Mouse (Mus musculus): ENCODE measurements around the gene Fkrp. TPM values are rescaled to one million over a fixed set of nuclear protein-coding genes. Genes with fewer than 3 reads are reported as not detected.

The Fkrp gene
- total RNA-seq (2021), result 10 to 100 TPM; 41.8 to 44.7 TPM

- DNase-seq, result peak; percentile 59 to 61
Observed at GRCm38 (mm10) chr7:16816475-16817122, at the start of gene Fkrp. Gene Fkrp, minus strand, starts transcription at chr7:16816732.

- no peak for DNase-seq
Observed at GRCm38 (mm10) chr7:16859902-16860651, 43.5 kb upstream of the Fkrp start.

GRCm38 (mm10) chr7:16858336-16858735, 41.8 kb upstream of the Fkrp start:
- no peak for DNase-seq

DNA sequence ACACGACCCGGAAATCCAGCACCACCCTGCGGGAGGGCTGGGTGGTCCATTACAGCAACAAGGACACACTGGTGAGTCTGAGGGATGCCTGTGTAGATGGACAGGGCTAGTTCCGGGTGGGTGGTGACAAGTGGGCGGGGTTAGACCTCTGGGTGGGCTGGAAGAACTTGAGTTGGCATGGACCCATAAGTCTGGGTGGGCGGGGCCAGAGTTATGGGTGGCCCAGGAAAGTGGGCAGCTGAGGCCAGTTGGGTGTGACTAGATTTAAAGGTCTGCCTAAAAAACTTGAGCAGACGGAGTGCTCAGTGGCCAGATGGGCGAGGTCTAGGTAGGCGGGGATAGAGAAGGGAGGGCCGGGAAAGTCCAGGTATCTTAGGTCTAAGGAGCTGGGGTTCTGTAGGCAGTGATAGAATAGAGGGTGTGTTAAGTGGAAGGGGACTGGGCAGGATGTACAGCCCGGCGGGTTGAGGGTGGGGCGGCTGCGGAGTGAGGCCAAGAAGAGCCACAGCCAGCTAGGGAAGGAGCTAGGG, 36.8 kb upstream of the Fkrp start:
- DNase-seq, result no peak

GRCm38 (mm10) chr7:16851636-16852035, 35.1 kb upstream of the Fkrp start:
- no peak for DNase-seq

- peak; percentile 67 to 70 for DNase-seq
Observed at GRCm38 (mm10) chr7:16848579-16848978, 32.0 kb upstream of the Fkrp start.

DNA sequence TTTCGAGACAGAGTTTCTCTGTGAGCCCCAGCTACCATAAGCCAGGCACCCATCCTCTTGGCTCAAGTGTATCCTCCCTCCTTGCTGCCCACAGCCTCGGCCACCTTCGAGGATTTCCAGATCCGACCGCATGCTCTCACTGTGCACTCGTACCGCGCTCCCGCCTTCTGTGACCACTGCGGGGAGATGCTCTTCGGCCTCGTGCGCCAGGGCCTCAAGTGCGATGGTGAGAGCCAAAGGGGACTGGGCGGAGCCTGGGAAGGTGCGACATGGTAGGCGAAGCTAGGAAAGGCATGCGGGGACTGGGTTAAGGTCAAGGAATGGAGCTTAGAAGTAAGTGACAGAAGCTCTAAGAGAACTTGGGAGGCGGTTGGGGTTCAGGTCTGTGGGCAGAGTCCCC, 31.0 kb upstream of the Fkrp start:
- DNase-seq, result no peak

GRCm38 (mm10) chr7:16846775-16847174, 30.2 kb upstream of the Fkrp start:
- no peak for DNase-seq

DNA sequence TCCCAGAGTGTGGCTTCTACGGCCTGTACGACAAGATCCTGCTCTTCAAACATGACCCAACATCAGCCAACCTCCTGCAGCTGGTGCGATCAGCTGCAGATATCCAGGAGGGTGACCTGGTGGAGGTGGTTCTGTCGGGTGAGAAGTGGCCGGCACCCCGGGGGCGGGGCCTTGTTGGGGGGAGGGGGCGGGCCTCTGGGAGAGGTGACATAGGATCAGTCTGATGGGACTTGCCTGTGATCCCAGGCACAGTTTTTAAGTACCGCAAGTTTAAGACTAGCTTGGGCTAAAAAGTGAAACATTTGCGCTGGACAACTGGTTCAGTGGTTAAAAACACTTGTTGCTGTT, 29.3 kb upstream of the Fkrp start:
- DNase-seq, result no peak

GRCm38 (mm10) chr7:16845072-16845819, 28.7 kb upstream of the Fkrp start:
- DNase-seq, result no peak

- no peak for DNase-seq
Observed at GRCm38 (mm10) chr7:16844696-16845071, 28.2 kb upstream of the Fkrp start.

- no peak for DNase-seq
Observed at GRCm38 (mm10) chr7:16843441-16844171, 27.1 kb upstream of the Fkrp start.

GRCm38 (mm10) chr7:16842645-16843063, 26.1 kb upstream of the Fkrp start, which contains the start of gene Prkd2:
Gene Prkd2, plus strand, starts transcription at chr7:16842902.
- peak; percentile 86 to 89 for DNase-seq

- no peak for DNase-seq
Observed at GRCm38 (mm10) chr7:16841561-16842560, 25.3 kb upstream of the Fkrp start.

DNA sequence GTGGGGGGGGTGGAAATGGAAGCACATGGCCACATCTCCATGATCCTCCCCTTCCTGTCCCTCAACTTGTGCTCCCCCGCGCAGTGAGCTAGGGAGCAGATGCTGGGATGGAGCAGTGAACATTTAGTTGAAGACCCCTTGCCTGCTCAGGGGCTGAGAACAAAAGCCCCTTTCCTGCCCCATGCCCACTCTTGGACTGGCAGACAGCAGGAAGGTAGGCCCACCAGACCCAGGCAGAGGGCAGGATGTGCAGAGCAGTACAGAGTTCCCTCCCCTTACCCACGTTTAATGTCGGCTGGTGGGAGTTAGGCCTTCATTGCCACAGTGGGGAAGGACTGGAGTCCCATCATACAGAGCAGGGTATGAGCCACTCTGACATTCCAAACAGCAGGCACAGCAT, 24.5 kb upstream of the Fkrp start:
- no peak for DNase-seq

GRCm38 (mm10) chr7:16840109-16840491, 23.6 kb upstream of the Fkrp start:
- no peak for DNase-seq

DNA sequence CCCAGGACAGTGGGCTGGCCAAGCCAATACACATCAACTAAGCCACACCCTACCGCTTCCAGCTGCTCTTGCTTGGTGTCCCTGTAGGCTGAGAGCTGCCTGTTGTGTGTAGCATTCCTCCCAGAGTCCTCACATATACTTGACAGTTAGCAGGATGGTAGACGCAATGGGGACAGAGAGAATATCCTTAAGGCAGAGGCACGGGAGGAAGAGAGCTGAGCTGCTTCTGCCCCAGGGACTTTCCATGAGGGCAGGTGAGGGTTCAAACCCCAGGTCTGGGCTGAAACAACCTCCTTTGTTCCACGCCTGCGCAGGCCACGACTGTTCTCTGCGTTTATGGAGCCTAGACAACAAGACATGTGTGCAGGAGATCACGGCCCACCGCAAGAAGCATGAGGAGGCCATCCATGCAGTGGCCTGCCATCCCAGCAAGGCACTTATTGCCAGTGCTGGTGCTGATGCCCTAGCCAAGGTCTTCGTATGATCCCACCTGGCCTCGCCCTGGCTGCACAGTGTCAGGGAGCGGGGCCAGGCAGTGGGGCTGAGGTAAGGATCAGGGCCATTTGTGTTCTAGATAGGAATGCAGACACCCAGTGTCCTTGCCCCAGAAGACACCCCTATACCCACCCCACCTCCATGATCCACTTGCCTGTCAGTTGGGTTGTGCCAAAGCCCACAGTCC, 23.0 kb upstream of the Fkrp start:
- DNase-seq, result no peak

DNA sequence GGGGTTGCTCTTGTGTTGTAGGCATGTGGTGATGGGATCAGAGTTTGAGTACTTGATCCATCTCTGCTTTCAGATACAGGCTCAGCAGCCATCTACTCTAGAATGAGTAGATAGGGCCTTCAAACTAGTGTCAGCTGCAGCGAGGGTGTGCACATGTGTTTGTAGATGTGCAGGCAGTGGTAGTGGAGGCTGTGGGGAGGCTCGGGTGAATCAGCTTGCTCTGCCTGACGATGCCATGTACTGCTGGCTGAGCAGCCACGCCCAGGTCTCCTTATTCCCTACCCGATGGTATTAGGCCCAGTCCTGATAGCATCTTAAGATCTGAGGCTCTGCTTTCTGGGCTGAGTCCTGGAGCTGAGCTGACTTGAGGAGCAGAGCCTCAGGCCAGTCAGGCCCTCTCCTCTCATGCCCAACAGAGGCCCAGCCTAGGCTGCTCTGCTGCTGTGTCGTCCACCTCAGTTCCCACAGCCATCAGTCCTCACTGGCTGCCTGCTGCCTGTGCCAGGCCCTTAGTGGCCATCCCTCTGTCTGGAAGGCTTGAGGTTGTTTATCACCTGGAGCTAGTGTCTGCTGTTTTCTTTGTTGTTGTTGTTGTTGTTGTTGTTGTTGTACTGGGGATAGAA, 22.4 kb upstream of the Fkrp start:
- no peak for DNase-seq

DNA sequence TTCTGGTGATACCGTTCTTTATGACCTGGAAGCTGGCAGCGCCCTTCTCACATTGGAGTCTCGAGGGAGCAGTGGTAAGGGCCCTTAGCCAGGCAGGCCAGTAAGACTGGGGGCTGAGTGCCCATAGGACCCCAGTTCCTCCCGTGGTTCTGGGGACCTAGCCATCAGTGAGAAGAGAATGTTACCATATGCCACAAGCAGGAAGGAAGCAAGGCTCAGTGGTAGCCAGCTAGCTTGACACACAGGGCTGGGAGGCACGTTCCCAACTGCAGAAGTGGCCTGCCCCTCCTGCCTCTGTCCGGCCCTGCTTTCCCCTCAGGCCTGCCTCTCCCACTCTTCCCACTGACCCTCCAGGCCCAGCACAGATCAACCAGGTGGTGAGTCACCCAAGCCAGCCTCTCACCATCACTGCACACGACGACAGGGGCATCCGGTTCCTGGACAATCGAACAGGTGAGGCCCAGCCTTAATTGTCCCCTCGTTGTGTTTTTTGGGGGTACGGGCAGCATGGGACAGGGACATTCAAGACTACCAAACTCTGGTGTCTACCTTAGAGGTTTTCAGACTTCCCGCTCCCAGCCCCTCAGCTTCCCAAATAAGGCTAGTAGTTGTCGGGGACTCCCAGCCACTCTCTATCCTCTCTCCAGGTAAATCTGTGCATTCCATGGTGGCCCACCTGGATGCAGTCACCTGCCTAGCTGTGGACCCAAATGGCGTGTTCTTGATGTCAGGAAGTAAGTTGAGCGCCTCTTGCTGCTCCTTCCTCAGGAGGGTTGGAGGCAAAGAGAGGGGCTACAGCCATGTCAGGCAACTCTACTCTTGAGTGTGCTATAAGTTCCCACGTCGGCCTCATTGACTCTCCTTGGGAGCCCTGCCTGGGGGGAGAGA, 21.6 kb upstream of the Fkrp start:
- no peak for DNase-seq

Measured in layer of hippocampus, postnatal 36 days (tissue).